ENCODE assay signal across 9 mouse cellular contexts in the genomic region with DNA sequence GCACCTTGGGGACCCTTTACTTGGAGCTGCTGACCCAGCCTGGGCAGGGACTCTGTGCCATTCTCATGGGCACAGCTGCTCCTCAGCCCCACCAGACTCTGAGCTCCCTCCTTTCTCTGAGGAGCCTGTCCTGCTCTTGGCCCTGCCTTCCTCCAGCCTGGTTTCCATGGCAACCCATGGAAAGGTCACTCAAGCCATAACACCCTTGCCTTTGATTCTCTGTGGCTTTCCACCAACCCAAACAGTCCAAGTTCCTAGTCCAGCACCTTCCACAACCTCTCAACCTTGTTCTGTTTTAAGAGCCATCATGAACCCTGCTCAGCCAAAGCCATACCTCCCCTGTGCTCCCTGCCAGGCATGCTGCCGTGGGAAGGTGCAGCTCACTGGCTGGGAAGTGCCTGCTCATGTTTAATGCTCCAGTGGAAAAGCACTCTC. TPM values are rescaled to one million over a fixed set of nuclear protein-coding genes. Genes with fewer than 3 reads are reported as not detected.
DNase-seq lines count a peak whose midpoint lies in the region; ATAC-seq and TF ChIP-seq lines count a peak whose summit lies in the region.
"Had no signal": no experiment of that assay in that cellular context is flagged by ENCODE, and none has a peak within 500 bp of the region (broad histone marks: within the 10 kb centered on the region; RNA-seq: fewer than 3 reads in every experiment).

No protein-coding gene starts in this region.

- no peak overlapping the region for H3K4me3 ChIP-seq in kidney, adult 2 months (ENCODE audit: insufficient read depth, low read depth, low read length)
- H3K4me3 ChIP-seq in midbrain, embryonic 10.5 days = peak overlapping the region; percentile 23

- TF ChIP-seq CTCF in kidney, adult 2 months (conservative IDR thresholded peaks at IDR 0.05; ENCODE audit: insufficient read depth, insufficient read length, low read depth, low read length) = no peak

- DNase-seq in adrenal gland, postnatal 14 days = peak; percentile 84
- peak; percentile 71 to 75 for DNase-seq in cerebellum, postnatal 25 days
- DNase-seq in kidney, adult 2 months = peak; percentile 89
- DNase-seq in midbrain, embryonic 10.5 days (ENCODE audit: low spot score) = peak; percentile 72
- no peak for DNase-seq in frontal cortex, postnatal 36 days (ENCODE audit: low spot score in 2 of 2)
- no peak for DNase-seq in gastrocnemius, postnatal 36 days

- H3K27ac ChIP-seq in kidney, adult 2 months (ENCODE audit: insufficient read depth, low read depth, low read length) = peak overlapping the region; percentile 34; the same call in 1 of the 2 replicates
- peak overlapping the region; percentile 81 for H3K27ac ChIP-seq in midbrain, embryonic 10.5 days (replicated peaks)

- H3K9me3 ChIP-seq in midbrain, embryonic 10.5 days (replicated peaks) = no peaks in the 10 kb centered on the region

- intact Hi-C loops in gastrocnemius, postnatal 36 days (cut with DNase I) = no loop called here

- no peak for ATAC-seq in CD4-positive, CD25-positive, alpha-beta regulatory T cell, adult 4 months

- WGBS in kidney, adult 2 months = 9% methylated on average over 1 of the region's 1 CpGs
- 7% methylated on average over 1 of the region's 1 CpGs for WGBS in midbrain, embryonic 10.5 days

- peaks cover 13% of the 10 kb centered on the region for H3K4me1 ChIP-seq in kidney, adult 2 months (ENCODE audit: control insufficient read depth, insufficient read depth, low read length)
- H3K4me1 ChIP-seq in midbrain, embryonic 10.5 days = peaks cover 41% of the 10 kb centered on the region

- H3K36me3 ChIP-seq in kidney, adult 2 months (ENCODE audit: control insufficient read depth, insufficient read depth, low read length) = no peaks in the 10 kb centered on the region
- H3K36me3 ChIP-seq in midbrain, embryonic 10.5 days = peaks cover 72% of the 10 kb centered on the region

- no peak for TF ChIP-seq POLR2A in kidney, adult 2 months (IDR thresholded peaks at IDR 0.05; ENCODE audit: low read depth, low read length)

- no peaks in the 10 kb centered on the region for H3K27me3 ChIP-seq in kidney, adult 2 months (replicated peaks; ENCODE audit: control insufficient read depth, insufficient read depth, low read length)
- peaks cover 16% of the 10 kb centered on the region for H3K27me3 ChIP-seq in midbrain, embryonic 10.5 days (ENCODE audit: low read depth, poor library complexity, severe bottlenecking)

RNA-seq across cellular contexts. Expression of a gene that starts 23.7 kb away (rescaled TPM):
- not detected in 2 replicates for total RNA-seq in adrenal gland, postnatal 14 days (2021)
- not detected in 2 replicates for polyA plus RNA-seq in kidney, adult 2 months (2012; rRNA removed)
- polyA plus RNA-seq in midbrain, embryonic 10.5 days (2016; fragmentation: Nextera tagmentation; extraction: Ambion mirVana) = 0.25 and 0.28 TPM in 2 replicates
- total RNA-seq in gastrocnemius, postnatal 36 days (2021) = not detected
- not detected for polyA plus RNA-seq in CD4-positive, CD25-positive, alpha-beta regulatory T cell, adult 4 months (2017; shearing (Covaris generic))
- total RNA-seq: hematopoietic stem cell, adult 5-6 weeks had no signal
- polyA plus RNA-seq: small intestine, adult 2 months had no signal

RNA-seq across cellular contexts. Expression of a gene that starts 52.1 kb away (rescaled TPM):
- total RNA-seq in adrenal gland, postnatal 14 days (2021) = 9.2 and 10.1 TPM in 2 replicates
- 13.0 and 13.2 TPM in 2 replicates for polyA plus RNA-seq in kidney, adult 2 months (2012; rRNA removed)
- 0.89 and 1.6 TPM in 2 replicates for polyA plus RNA-seq in midbrain, embryonic 10.5 days (2016; fragmentation: Nextera tagmentation; extraction: Ambion mirVana)
- under 1 TPM; 0.59 to 0.72 TPM for total RNA-seq in gastrocnemius, postnatal 36 days (2021)
- polyA plus RNA-seq in CD4-positive, CD25-positive, alpha-beta regulatory T cell, adult 4 months (2017; shearing (Covaris generic)) = not detected
- total RNA-seq: hematopoietic stem cell, adult 5-6 weeks had no signal

Comparison
In these comparisons a context has a peak if more than half of its experiments do, and no peak if none do; other contexts are left out.
1. DNase-seq: peak in adrenal gland, postnatal 14 days (single experiment), cerebellum, postnatal 25 days (2 of 2), kidney, adult 2 months (single experiment) and midbrain, embryonic 10.5 days (single experiment); none in frontal cortex, postnatal 36 days (0 of 2) and gastrocnemius, postnatal 36 days (0 of 2).